Mouse (Mus musculus): ENCODE measurements at regions not wholly inside any gene's neighbourhood (a gene's known extent, or its start where the extent isn't known, plus 50 kb on each side); places are given as distances from the start of the nearest gene placed in this dataset.
"Not testable (repeated sequence)": the region's sequence is repeated elsewhere in the genome, so short reads cannot be mapped to it uniquely, and the experiment has no call there.

GRCm38 (mm10) chr9:80961818-80962217, 496.5 kb upstream of the Impg1 start:
- DNase-seq (ENCODE audit: low spot score in 2 of 2): no peak

GRCm38 (mm10) chr9:80942991-80943390, 477.7 kb upstream of the Impg1 start:
- DNase-seq (ENCODE audit: low spot score in 2 of 2): peak in 1 of 2 experiments; percentile 29

- DNase-seq (ENCODE audit: low spot score in 2 of 2): no peak
These were observed 476.1 kb upstream of the Impg1 start for GRCm38 (mm10) chr9:80941424-80941823.

- no peak for DNase-seq (ENCODE audit: low spot score in 2 of 2)
These were observed 473.0 kb upstream of the Impg1 start for GRCm38 (mm10) chr9:80938238-80938637.

- DNase-seq (ENCODE audit: low spot score in 2 of 2): no peak
These were observed 465.3 kb upstream of the Impg1 start for GRCm38 (mm10) chr9:80930628-80931027.

GRCm38 (mm10) chr9:80920304-80920703, 455.0 kb upstream of the Impg1 start:
- no peak for DNase-seq (ENCODE audit: low spot score in 2 of 2)

GRCm38 (mm10) chr9:80913867-80914266, 448.6 kb upstream of the Impg1 start:
- DNase-seq (ENCODE audit: low spot score in 2 of 2): no peak

GRCm38 (mm10) chr9:80912177-80912576, 446.9 kb upstream of the Impg1 start:
- DNase-seq (ENCODE audit: low spot score in 2 of 2): no peak

GRCm38 (mm10) chr9:80866807-80867206, 401.5 kb upstream of the Impg1 start:
- no peak for DNase-seq (ENCODE audit: low spot score in 2 of 2)

GRCm38 (mm10) chr9:80858998-80859397, 393.7 kb upstream of the Impg1 start:
- DNase-seq (ENCODE audit: low spot score in 2 of 2): peak in 1 of 2 experiments; percentile 15

GRCm38 (mm10) chr9:80848190-80848589, 382.9 kb upstream of the Impg1 start:
- DNase-seq (ENCODE audit: low spot score in 2 of 2): no peak

- no peak for DNase-seq (ENCODE audit: low spot score in 2 of 2)
These were observed 367.5 kb upstream of the Impg1 start for GRCm38 (mm10) chr9:80832808-80833207.

- no peak for DNase-seq (ENCODE audit: low spot score in 2 of 2)
These were observed 360.1 kb upstream of the Impg1 start for GRCm38 (mm10) chr9:80825346-80825745.

- DNase-seq (ENCODE audit: low spot score in 2 of 2): no peak
These were observed 354.8 kb upstream of the Impg1 start for GRCm38 (mm10) chr9:80820066-80820465.

- DNase-seq (ENCODE audit: low spot score in 2 of 2): no peak
These were observed 353.8 kb upstream of the Impg1 start for GRCm38 (mm10) chr9:80819070-80819469.

GRCm38 (mm10) chr9:80813921-80814320, 348.6 kb upstream of the Impg1 start:
- not testable (repeated sequence) for DNase-seq (ENCODE audit: low spot score in 2 of 2)

GRCm38 (mm10) chr9:80791523-80791922, 326.2 kb upstream of the Impg1 start:
- DNase-seq (ENCODE audit: low spot score in 2 of 2): no peak

- DNase-seq (ENCODE audit: low spot score in 2 of 2): no peak
These were observed 309.3 kb upstream of the Impg1 start for GRCm38 (mm10) chr9:80774541-80774940.

GRCm38 (mm10) chr9:80735806-80736205, 270.5 kb upstream of the Impg1 start:
- not testable (repeated sequence) for DNase-seq (ENCODE audit: low spot score in 2 of 2)

- DNase-seq (ENCODE audit: low spot score in 2 of 2): no peak
These were observed 267.7 kb upstream of the Impg1 start for GRCm38 (mm10) chr9:80732971-80733370.

- DNase-seq (ENCODE audit: low spot score in 2 of 2): no peak
These were observed 258.4 kb upstream of the Impg1 start for GRCm38 (mm10) chr9:80723638-80724037.

GRCm38 (mm10) chr9:80718516-80718915, 253.2 kb upstream of the Impg1 start:
- DNase-seq (ENCODE audit: low spot score in 2 of 2): no peak

- no peak for DNase-seq (ENCODE audit: low spot score in 2 of 2)
These were observed 244.5 kb upstream of the Impg1 start for GRCm38 (mm10) chr9:80709781-80710180.

GRCm38 (mm10) chr9:80705264-80705663, 240.0 kb upstream of the Impg1 start:
- DNase-seq (ENCODE audit: low spot score in 2 of 2): no peak

Data from layer of hippocampus, postnatal 14 days (tissue).